Mouse (Mus musculus) testis, adult 2 months (tissue): ENCODE data around the gene Vti1a.

Source experiments
- CTCF ChIP-seq: fragments of 200-500 bp; IDR thresholded peaks from 2 replicates; pipeline ENCODE4 v1.5.1; 2012; ENCODE audit warnings: low read depth, mild to moderate bottlenecking, inconsistent platforms, low read length, moderate library complexity; ENCODE audit not compliant: control insufficient read depth, insufficient read depth, insufficient replicate concordance
- POLR2A ChIP-seq: fragments of 200-500 bp; IDR thresholded peaks from 2 replicates; pipeline ENCODE4 v1.6.1; 2012; ENCODE audit warnings: low read depth, mild to moderate bottlenecking, inconsistent platforms, low read length, moderate library complexity; ENCODE audit not compliant: control insufficient read depth

- TF ChIP-seq POLR2A, result no peak
- no peak for TF ChIP-seq CTCF
These were observed 25.3 kb downstream of the Vti1a start for GRCm38 (mm10) chr19:55341377-55341776.
